Mouse (Mus musculus) ZHBTc4 (cell line): ENCODE data around the gene Elp5.

Source experiments
- DNase-seq: peaks from one replicate; pipeline ENCODE4 v3.0.0-alpha.2; 2011; ENCODE audit warnings: low read depth, low spot score

Gene Elp5

GRCm38 (mm10) chr11:69960616-69961015 lies 21.7 kb downstream of the Elp5 start:
- peak; percentile 86 for DNase-seq

GRCm38 (mm10) chr11:69956218-69956617 lies 26.1 kb downstream of the Elp5 start:
- DNase-seq, result no peak

GRCm38 (mm10) chr11:69955618-69956017 lies 26.7 kb downstream of the Elp5 start:
- DNase-seq, result peak; percentile 54

GRCm38 (mm10) chr11:69953267-69953915 lies 28.9 kb downstream of the Elp5 start:
- no peak for DNase-seq

GRCm38 (mm10) chr11:69952274-69952673 lies 30.0 kb downstream of the Elp5 start:
- DNase-seq, result no peak

- no peak for DNase-seq
Observed at GRCm38 (mm10) chr11:69950807-69951459, 31.4 kb downstream of the Elp5 start.

- peak; percentile 91 for DNase-seq
Observed at GRCm38 (mm10) chr11:69948763-69949150, 33.6 kb downstream of the Elp5 start.

GRCm38 (mm10) chr11:69948066-69948762 lies 34.1 kb downstream of the Elp5 start, which contains the start of gene Slc2a4:
Slc2a4 (minus strand) TSS chr11:69948188.
- DNase-seq, result peak; percentile 97

- no peak for DNase-seq
Observed at GRCm38 (mm10) chr11:69947337-69948065, 34.8 kb downstream of the Elp5 start.

GRCm38 (mm10) chr11:69945997-69946891 lies 36.1 kb downstream of the Elp5 start:
- no peak for DNase-seq

- no peak for DNase-seq
Observed at GRCm38 (mm10) chr11:69945216-69945615, 37.1 kb downstream of the Elp5 start.

GRCm38 (mm10) chr11:69940962-69941361 lies 41.4 kb downstream of the Elp5 start:
- no peak for DNase-seq

- DNase-seq, result no peak
Observed at GRCm38 (mm10) chr11:69939731-69940130, 42.6 kb downstream of the Elp5 start.

GRCm38 (mm10) chr11:69939181-69939580 lies 43.1 kb downstream of the Elp5 start:
- no peak for DNase-seq

GRCm38 (mm10) chr11:69938401-69938979 lies 43.8 kb downstream of the Elp5 start:
- peak; percentile 56 for DNase-seq

GRCm38 (mm10) chr11:69937834-69938233 lies 44.5 kb downstream of the Elp5 start:
- no peak for DNase-seq

- no peak for DNase-seq
Observed at GRCm38 (mm10) chr11:69937385-69937784, 44.9 kb downstream of the Elp5 start.

- DNase-seq, result no peak
Observed at GRCm38 (mm10) chr11:69936714-69937347, 45.5 kb downstream of the Elp5 start.

- peak; percentile 69 for DNase-seq
Observed at GRCm38 (mm10) chr11:69936156-69936555, 46.2 kb downstream of the Elp5 start.
